Mouse (Mus musculus) hindlimb bud, embryonic 11.5 days (tissue): ENCODE data around the gene Zfp612.

Experiments
- DNase-seq: peaks from one replicate; pipeline ENCODE4 v3.0.0-alpha.2; 2012; ENCODE audit warnings: low read depth, low spot score; ENCODE audit errors: extremely low spot score

Gene Zfp612

GRCm38 (mm10) chr8:110130537-110130936, 51.0 kb downstream of the Zfp612 start:
- peak; percentile 30 for DNase-seq

GRCm38 (mm10) chr8:110134236-110134635, 54.7 kb downstream of the Zfp612 start:
- DNase-seq: no peak

- no peak for DNase-seq
These were observed 56.0 kb downstream of the Zfp612 start for GRCm38 (mm10) chr8:110135515-110135914.

- no peak for DNase-seq
These were observed 60.6 kb downstream of the Zfp612 start for GRCm38 (mm10) chr8:110140156-110140555.

GRCm38 (mm10) chr8:110140770-110141169, 61.2 kb downstream of the Zfp612 start:
- no peak for DNase-seq
